Mouse (Mus musculus) kidney, postnatal 14 days (tissue): ENCODE measurements around the gene Pcp4l1.

Source experiments
- DNase-seq: peaks from one replicate; pipeline ENCODE4 v3.0.0; 2022; ENCODE audit warnings: mixed read lengths

Pcp4l1 gene

GRCm38 (mm10) chr1:171130971-171131370 lies 65.1 kb downstream of the Pcp4l1 start:
- peak; percentile 17 for DNase-seq

GRCm38 (mm10) chr1:171129251-171129650 lies 66.8 kb downstream of the Pcp4l1 start:
- DNase-seq: peak; percentile 83

- no peak for DNase-seq
These were observed 71.7 kb downstream of the Pcp4l1 start for GRCm38 (mm10) chr1:171124398-171124797.
